Mouse (Mus musculus): ENCODE measurements around the gene Mfsd5.

- no peak for TF ChIP-seq CTCF (IDR thresholded peaks at IDR 0.05; ENCODE audit: borderline replicate concordance, extremely low read depth, insufficient read depth, insufficient read length)
- TF ChIP-seq POLR2A (IDR thresholded peaks at IDR 0.05; ENCODE audit: borderline replicate concordance, extremely low read depth, insufficient read depth, insufficient read length, poor library complexity, severe bottlenecking), result no peak
Observed at GRCm38 (mm10) chr15:102280623-102281022, 1.4 kb downstream of the Mfsd5 start.
